Mouse (Mus musculus) heart, adult 11 months (tissue): Measurements from ENCODE around the gene Adipor2.

Experiments
- DNase-seq: peaks from one replicate; pipeline ENCODE4 v3.0.0; 2022

Adipor2 gene

DNA sequence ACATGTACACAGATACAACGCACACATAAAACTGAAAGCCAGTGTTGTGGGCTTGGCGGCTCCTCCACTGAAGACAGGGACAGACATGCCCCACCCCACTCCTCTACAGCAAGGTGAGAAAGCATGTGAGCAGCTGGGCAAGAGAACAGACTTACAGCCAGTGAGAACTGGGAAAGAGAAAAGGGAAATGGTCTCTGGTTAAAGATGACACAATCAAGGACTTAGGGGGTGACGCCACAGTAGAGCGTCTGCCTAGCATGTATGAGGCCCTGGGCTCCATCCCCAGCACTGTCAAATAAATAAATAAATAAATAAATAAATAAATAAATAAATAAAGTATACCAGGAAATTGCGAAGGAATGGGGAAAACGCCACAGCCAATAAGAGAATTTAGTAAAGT, 114.2 kb downstream of the Adipor2 start:
- no peak for DNase-seq
